Mouse (Mus musculus) kidney, postnatal 25 days (tissue): ENCODE measurements around the gene Cacng7.
"Not testable (repeated sequence)": the region's sequence is repeated elsewhere in the genome, so short reads cannot be mapped to it uniquely, and the experiment has no call there.

Experiments
- DNase-seq, 2 experiments: peaks; one replicate each; pipeline ENCODE4 v3.0.0; 2021; ENCODE audit warnings: mixed read lengths in 2 of 2

Cacng7 gene

DNA sequence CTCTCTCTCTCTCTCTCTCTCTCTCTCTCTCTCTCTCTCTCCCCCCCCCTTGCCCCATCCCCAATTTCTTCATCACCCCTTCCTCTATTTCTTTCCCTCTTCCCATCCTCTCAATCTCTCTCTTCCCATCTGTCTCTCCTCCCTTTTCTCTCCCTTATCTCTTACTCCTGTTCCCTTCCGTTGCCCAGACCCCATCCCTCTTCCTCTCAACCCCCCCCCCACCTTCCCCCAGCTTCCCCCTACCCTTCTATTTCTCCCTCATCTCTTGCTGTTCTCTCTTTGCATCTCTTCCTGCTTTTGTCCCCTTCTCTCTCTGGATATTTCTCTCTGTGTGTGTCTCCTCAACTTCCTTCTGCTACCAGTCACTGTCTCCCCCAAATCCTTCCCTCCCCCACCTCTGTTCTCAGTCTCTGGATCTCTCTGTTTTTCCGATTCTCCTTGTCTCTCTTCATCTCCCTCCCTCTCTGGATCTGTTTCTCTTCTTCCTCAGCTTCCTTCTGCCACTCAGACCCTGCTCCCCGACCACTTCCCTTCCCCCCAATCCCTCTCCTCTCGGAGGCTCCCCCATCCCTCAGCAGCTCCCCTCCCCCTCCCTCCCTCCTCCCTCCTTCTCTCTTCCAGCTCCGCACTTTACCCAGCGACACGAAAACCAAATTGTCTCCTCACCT is 57.8 kb downstream of the Cacng7 start, which contains the start of gene Cacng8:
Gene Cacng8 (plus strand): TSS at position 271 of the 668 bp plus-strand sequence.
- no peak for DNase-seq

GRCm38 (mm10) chr7:3391081-3391451 is 58.3 kb downstream of the Cacng7 start:
- DNase-seq: no peak

DNA sequence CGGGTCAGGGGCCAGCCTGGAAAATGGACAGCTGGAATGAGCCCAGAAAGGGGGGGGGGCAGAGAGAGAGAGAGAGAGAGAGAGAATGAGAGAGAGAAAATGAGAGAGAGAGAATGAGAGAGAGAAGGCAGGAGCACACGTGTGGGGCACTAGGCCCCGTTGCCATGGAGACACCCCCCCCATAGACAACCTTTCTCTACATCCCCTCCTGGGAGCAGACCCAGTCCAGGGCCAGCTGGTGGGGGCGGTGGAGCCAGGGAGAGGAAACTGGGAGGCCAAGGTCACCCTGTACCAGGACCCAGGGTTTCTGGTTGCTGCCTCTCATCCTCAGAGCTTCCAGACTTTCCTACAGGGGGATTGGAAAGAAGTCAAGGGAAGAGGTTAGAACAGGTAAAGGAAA is 59.1 kb downstream of the Cacng7 start:
- no peak for DNase-seq

DNA sequence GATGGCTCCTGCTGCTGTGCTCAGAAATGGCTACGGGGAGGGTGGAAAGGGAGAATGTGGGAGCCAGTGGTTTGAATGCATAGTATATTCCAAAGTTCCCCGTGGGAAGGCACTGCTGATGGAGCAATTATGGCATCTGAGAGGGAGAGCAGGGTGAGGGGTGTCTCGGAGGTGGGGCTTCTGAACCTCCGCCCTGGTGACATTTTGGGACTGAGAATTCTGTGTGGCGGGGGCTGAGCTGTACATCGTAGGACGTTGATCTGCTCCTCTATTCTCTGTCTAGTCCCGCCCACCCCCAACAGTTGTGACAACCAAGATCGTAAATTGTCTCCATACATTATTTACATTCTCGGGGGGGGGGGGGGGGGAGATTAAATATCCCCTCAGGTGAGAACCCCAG is 64.6 kb downstream of the Cacng7 start:
- DNase-seq: no peak

DNA sequence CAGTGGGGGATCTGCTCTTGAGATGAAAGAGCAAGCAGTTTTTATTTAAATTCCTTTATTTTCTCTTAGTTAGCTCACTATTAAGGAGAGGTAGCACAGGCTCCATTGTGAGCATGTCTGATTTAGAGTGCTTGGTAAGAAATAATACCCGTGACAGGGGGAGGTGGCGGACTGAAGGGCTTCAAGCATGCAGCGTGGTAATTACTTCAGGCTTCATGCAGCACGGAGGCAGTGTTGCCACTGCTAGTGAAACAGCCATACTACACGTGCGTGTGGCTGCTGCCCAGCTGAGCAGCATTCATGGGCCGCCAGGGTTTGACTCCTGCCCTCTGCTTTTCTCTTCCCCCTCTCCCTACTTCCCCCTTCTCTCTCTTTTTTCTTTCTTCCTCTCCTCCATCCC is 65.0 kb downstream of the Cacng7 start:
- DNase-seq: no peak

GRCm38 (mm10) chr7:3398363-3398762 is 65.6 kb downstream of the Cacng7 start:
- DNase-seq: not testable (repeated sequence)

GRCm38 (mm10) chr7:3399937-3400336 is 67.2 kb downstream of the Cacng7 start:
- no peak for DNase-seq

- no peak for DNase-seq
Measured at GRCm38 (mm10) chr7:3409729-3410520, 77.2 kb downstream of the Cacng7 start.

DNA sequence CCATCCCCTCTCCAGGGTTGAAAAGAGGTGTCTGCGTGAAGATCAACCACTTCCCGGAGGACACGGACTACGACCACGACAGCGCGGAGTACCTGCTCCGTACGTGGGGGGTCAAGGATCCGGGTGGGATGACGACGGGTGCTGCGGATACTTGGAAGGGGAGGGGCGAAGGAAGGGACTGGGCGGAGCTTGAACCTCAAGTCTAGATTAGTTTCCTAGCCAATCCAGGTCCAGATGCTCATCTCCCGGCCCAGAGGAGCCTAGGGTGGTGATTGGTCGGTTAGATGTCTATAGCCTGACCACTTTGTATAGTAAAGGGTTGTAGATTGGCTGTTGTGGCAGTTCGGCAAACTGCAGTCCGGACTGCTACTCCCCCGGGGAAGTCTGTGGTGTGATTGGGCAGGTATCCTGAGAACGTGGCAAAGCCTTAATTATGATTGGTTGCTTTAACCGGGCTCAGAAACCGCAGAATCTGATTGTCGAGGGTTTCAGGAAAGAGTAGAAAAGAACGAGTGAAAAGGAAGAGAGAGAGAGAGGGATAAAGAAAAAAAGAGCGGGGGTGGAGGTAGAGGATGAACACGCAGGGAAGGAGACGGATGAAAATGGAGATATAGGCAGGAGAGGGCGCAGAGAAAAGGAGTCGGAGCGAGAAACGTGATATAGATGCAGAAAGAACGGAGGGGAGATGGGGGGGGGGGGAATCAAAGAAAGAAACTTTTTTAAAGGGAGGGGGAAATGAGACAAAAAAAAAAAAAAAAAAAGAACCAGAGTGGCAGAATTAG is 78.6 kb downstream of the Cacng7 start:
- no peak for DNase-seq

GRCm38 (mm10) chr7:3412036-3412435 is 79.3 kb downstream of the Cacng7 start:
- DNase-seq: peak in 1 of 2 experiments; percentile 14

DNA sequence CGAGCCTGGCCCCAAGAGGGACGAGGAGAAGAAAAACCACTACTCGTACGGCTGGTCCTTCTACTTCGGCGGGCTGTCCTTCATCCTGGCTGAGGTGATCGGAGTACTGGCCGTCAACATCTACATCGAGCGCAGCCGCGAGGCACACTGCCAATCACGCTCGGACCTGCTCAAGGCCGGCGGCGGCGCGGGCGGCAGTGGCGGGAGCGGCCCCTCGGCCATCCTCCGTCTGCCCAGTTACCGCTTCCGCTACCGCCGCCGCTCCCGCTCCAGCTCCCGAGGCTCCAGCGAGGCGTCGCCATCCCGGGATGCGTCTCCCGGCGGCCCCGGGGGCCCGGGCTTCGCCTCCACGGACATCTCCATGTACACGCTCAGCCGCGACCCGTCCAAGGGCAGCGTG is 82.1 kb downstream of the Cacng7 start:
- peak in 1 of 2 experiments; percentile 21 for DNase-seq

GRCm38 (mm10) chr7:3415378-3415777 is 82.6 kb downstream of the Cacng7 start:
- DNase-seq: peak; percentile 11 to 47
